Mouse (Mus musculus) neural tube, embryonic 12.5 days (tissue): ENCODE measurements around the gene Cplane1. TPM values are rescaled to one million over a fixed set of nuclear protein-coding genes. Genes with fewer than 3 reads are reported as not detected.
A peak's percentile ranks its signal among the peaks of the same experiment; 100 is the strongest.
"Not testable (repeated sequence)": the region's sequence is repeated elsewhere in the genome, so short reads cannot be mapped to it uniquely, and the experiment has no call there.

ENCODE experiments used
- ATAC-seq: fragments of 200-750 bp; cut with Nextera tagmentation; 2 replicates; pipeline ENCODE4 v1.8.0; 2017; ENCODE audit warnings: low read depth, mild to moderate bottlenecking, moderate TSS enrichment, moderate library complexity; ENCODE audit not compliant: low FRiP score
- H3K27ac ChIP-seq: fragments of 300-500 bp; sonication (generic); 2 replicates; pipeline ENCODE4 v1.5.1; 2016
- H3K27me3 ChIP-seq: fragments of 300-500 bp; sonication (generic); replicated peaks from 2 replicates; pipeline ENCODE4 v1.6.1; 2016; ENCODE audit warnings: mild to moderate bottlenecking
- H3K36me3 ChIP-seq: fragments of 300-500 bp; sonication (generic); 2 replicates; pipeline ENCODE4 v1.6.1; 2016; ENCODE audit warnings: mild to moderate bottlenecking
- H3K4me1 ChIP-seq: fragments of 300-500 bp; sonication (generic); 2 replicates; pipeline ENCODE4 v1.6.1; 2016
- H3K4me2 ChIP-seq: fragments of 300-500 bp; sonication (generic); replicated peaks from 2 replicates; pipeline ENCODE4 v1.6.1; 2016; ENCODE audit warnings: mild to moderate bottlenecking
- H3K4me3 ChIP-seq: fragments of 300-500 bp; sonication (generic); 2 replicates; pipeline ENCODE4 v1.5.1; 2016
- H3K9ac ChIP-seq: fragments of 300-500 bp; sonication (generic); 2 replicates; pipeline ENCODE4 v1.6.1; 2016; ENCODE audit warnings: mild to moderate bottlenecking
- H3K9me3 ChIP-seq: fragments of 300-500 bp; sonication (generic); 2 replicates; pipeline ENCODE4 v1.6.1; 2016; ENCODE audit warnings: mild to moderate bottlenecking
- WGBS: fragments of 180-500 bp; shearing (Covaris S2); methylation state at CpG from one replicate; pipeline ENCODE4 v1.1.7; 2016; 5-methylcytosine and 5-hydroxymethylcytosine counted together
- polyA plus RNA-seq: library from polyadenylated mRNA; unstranded; fragments of >200 nt; fragmentation: Nextera tagmentation; extraction: Ambion mirVana; gene quantifications from 2 replicates; pipeline ENCODE4 v1.2.1, GENCODE M21; 2016

Gene Cplane1
- 14.3 and 14.7 TPM in 2 replicates for polyA plus RNA-seq

DNA sequence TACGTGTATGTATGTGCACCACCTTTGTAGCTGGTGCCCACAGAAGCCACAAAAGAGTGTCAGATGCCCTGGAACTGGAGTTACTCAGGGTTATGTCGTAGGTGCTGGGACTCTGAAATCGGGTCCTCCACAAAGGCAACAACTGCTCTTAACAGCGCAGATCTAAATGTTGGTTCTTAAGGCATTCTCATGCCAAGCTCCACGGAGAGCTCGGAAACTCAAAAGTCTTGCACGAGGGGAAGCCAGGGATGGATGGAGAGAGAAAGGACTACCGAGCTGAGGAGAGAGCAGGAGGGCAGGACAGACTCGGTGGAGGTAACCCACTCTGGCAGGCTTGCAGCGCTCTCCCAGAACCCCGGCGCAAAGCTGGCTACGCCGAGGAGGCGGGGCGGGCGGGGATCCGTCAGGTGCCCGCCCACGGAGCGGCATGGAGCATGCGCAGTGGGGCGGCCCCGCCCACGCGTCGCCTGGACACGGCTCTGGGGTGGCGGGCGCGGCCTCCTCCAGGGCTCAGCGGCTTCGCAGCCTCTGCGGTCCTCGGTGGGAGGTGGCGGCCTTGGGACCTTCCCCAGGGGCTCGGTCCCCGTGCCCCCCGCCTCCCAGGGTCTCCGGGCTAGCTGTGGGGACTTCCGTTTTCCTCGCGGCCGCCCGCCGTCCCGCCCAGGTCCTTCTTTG, at the start of gene Cplane1:
Cplane1 (plus strand) TSS at position 516 of the 675 bp plus-strand sequence.
- Histone ChIP-seq H3K4me1 (peaks cover 7% of the 10 kb centered on the region), H3K36me3 (peaks cover 13% of the 10 kb centered on the region), H3K9me3 (no peaks in the 10 kb centered on the region), H3K4me2 (peak within 1 kb of the TSS; percentile 66), H3K27ac (peak within 1 kb of the TSS; percentile 75), H3K27me3 (no peaks in the 10 kb centered on the region), H3K4me3 (peak within 1 kb of the TSS; percentile 91), H3K9ac (peak within 1 kb of the TSS; percentile 95)
- ATAC-seq, result peak; percentile 99
- under 1% methylated on average over 47 of the region's 47 CpGs for WGBS

DNA sequence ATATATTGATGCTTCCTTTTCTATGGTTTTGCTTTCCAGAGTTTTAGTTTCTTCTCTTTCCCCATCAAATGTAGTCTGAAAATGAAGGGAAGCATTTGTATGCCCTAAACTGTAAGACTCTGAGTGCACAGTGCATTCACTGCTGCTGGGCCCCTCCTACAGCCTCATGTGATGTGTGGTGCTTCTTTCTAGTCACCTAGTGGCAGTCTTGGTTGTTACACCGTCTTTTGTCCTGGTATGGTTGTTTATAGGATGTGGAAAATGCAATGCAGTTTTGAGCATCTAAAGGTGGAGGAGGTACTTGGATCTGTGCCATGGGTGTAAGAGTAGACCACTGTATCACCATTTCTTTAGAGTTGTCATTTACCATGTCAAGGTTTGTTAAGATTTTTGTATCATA, 39.6 kb upstream of the Cplane1 start:
- Histone ChIP-seq H3K27ac (no peak overlapping the region), H3K4me2 (no peak overlapping the region), H3K4me3 (no peak overlapping the region), H3K4me1 (no peaks in the 10 kb centered on the region), H3K9ac (no peak overlapping the region), H3K36me3 (peaks cover 74% of the 10 kb centered on the region), H3K27me3 (no peaks in the 10 kb centered on the region), H3K9me3 (no peaks in the 10 kb centered on the region)
- no peak for ATAC-seq
- 81% methylated on average over 1 of the region's 1 CpGs for WGBS

DNA sequence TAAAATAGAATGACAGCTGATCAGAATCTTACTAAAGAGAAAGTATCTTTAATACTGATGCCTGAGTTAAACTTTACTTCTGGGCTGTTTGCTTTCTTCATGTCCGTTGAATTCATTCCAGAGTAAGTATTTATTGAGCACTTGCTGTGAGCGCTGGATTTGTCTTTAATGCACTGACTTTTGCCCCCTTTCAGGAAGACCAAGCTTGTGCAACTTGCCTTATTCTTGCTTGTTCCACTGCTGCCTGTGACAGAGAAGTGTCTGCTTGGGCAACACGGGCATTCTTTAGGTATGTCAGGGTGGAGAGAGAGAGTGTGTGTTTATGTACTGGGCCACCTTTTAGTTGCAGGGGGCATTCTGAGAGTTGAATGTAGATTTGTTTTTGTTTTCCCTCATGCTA, 37.6 kb upstream of the Cplane1 start:
- Histone ChIP-seq H3K9me3 (no peaks in the 10 kb centered on the region), H3K4me1 (no peaks in the 10 kb centered on the region), H3K9ac (no peak overlapping the region), H3K4me2 (no peak overlapping the region), H3K4me3 (no peak overlapping the region), H3K27me3 (no peaks in the 10 kb centered on the region), H3K27ac (no peak overlapping the region), H3K36me3 (peaks cover 86% of the 10 kb centered on the region)
- 93% methylated on average over 3 of the region's 3 CpGs for whole genome bisulfite sequencing
- ATAC-seq, result no peak

DNA sequence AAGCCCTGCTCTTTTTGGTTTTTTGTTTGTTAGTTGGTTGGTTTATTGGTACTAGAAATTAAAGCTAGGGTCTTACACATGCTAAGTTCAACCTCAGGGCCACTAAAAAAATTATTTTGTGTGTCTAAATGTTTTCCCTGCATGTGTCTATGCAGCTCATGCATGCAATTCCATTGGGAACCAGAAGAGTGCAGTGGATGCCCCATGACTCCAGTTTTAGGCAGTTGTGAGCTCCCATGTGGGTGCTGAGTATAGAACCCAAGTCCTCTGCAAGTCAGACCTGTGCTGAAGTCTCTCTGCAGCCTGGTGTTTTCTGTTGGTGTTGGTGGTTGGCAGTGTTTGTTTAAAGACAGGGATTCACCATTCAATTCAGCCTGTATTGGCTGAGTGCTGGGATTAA, 37.1 kb upstream of the Cplane1 start:
- ATAC-seq, result no peak
- Histone ChIP-seq H3K36me3 (peaks cover 86% of the 10 kb centered on the region), H3K27me3 (no peaks in the 10 kb centered on the region), H3K4me2 (no peak overlapping the region), H3K9ac (no peak overlapping the region), H3K4me1 (no peaks in the 10 kb centered on the region), H3K27ac (no peak overlapping the region), H3K4me3 (no peak overlapping the region), H3K9me3 (no peaks in the 10 kb centered on the region)

DNA sequence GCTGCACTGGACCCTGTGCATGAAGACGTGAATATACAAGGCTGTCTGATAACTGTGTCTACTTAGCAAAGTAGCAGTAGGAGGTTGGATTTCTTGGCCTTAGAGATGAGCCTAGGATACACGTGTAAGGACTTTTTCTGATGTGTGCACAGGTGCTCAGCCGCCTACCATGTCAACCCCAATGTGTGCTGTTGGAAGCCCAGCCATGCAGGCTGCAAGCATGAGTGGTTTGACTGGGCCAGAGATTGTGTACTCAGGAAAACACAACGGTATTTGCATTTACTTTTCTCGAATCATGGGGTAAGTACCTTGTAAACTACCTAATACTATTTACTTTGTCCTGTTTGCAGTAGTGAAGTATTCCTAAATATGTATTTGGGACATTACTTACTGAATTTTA, 33.3 kb upstream of the Cplane1 start:
- Histone ChIP-seq H3K4me1 (no peaks in the 10 kb centered on the region), H3K4me3 (no peak overlapping the region), H3K4me2 (no peak overlapping the region), H3K27me3 (no peaks in the 10 kb centered on the region), H3K36me3 (peaks cover 84% of the 10 kb centered on the region), H3K27ac (no peak overlapping the region), H3K9ac (no peak overlapping the region), H3K9me3 (no peaks in the 10 kb centered on the region)
- 95% methylated on average over 5 of the region's 5 CpGs for WGBS
- no peak for ATAC-seq

DNA sequence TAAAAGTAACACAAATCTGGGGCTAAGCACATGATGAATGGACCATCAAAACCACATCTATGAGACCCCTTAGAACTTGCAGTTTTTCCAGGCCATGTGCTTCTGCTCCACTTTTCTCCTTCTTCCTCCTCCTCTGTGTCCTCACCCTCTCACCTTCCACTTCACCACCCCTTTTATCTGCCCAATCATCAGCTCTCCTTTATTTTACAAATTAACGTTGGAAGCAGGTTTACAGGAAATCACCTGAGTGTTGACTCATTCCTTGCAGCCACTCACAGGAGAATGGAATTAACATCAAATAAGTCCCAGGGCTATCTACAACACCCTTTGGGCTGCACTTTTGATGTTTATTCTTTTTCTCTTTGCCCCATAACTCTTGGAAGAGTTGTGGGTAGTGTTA, 7.1 kb upstream of the Cplane1 start:
- H3K4me2 ChIP-seq, result no peak overlapping the region
- peaks cover 38% of the 10 kb centered on the region for H3K36me3 ChIP-seq

DNA sequence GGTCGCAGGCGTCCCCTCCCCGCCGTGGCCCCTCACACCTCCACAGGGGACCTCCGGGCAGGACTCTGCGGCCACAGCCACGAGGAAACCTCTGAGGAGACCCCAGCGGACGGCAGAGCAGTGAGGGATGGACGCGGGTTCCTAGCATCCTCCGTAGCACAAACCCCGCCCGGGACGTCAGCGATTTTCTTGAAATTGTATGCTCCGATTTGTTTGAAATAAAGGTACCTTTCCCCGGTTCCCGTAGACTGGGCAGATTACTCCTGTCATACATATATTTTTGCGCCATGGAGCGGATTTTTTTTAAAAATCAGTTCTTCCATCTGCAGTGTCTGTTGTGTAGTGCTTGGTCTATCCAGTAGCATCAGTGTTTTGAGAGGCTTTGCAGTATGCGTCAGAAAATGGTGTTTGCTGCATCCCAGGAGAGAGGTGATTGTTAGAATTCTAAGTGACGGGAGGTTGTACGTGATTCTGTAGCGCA, 400 bp downstream of the Cplane1 start:
- Histone ChIP-seq H3K9ac (peak overlapping the region; percentile 95), H3K4me2 (peak overlapping the region; percentile 66), H3K36me3 (peaks cover 13% of the 10 kb centered on the region), H3K27me3 (no peaks in the 10 kb centered on the region), H3K27ac (peak overlapping the region; percentile 75), H3K4me1 (peaks cover 7% of the 10 kb centered on the region), H3K9me3 (no peaks in the 10 kb centered on the region), H3K4me3 (peak overlapping the region; percentile 91)
- under 1% methylated on average over 25 of the region's 25 CpGs for WGBS
- peak; percentile 90 for ATAC-seq

More for the DNA sequence above, 7.1 kb upstream of the Cplane1 start:
- no peak overlapping the region for H3K4me3 ChIP-seq
- no peaks in the 10 kb centered on the region for H3K9me3 ChIP-seq
- H3K9ac ChIP-seq, result no peak overlapping the region
- 91% methylated on average over 1 of the region's 1 CpGs for WGBS
- no peaks in the 10 kb centered on the region for H3K4me1 ChIP-seq
- no peak for ATAC-seq
- no peak overlapping the region for H3K27ac ChIP-seq
- H3K27me3 ChIP-seq, result no peaks in the 10 kb centered on the region

DNA sequence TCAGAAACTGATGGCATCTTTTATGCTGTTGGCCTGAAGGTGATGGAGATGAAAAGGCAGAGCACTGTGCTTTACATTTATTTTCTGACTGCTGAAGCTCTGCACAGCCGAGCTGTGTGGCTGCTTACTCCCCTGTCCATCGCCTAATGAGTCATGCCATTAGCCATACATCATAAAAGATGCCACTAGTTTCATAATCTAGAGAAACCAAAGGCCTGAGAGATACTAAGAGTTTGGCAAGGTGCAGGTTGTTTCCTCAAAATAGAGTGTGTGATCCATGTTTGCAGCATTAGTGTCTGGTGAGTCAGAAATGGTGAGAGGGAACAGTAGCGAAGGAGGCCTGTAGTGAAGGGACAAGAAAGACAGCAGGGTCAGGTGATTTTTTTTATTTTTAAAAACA, 20.7 kb downstream of the Cplane1 start:
- Histone ChIP-seq H3K36me3 (peaks cover 60% of the 10 kb centered on the region), H3K9ac (no peak overlapping the region), H3K4me3 (no peak overlapping the region), H3K4me1 (no peaks in the 10 kb centered on the region), H3K9me3 (no peaks in the 10 kb centered on the region), H3K4me2 (no peak overlapping the region), H3K27me3 (no peaks in the 10 kb centered on the region), H3K27ac (no peak overlapping the region)
- ATAC-seq, result no peak
- 93% methylated on average over 3 of the region's 3 CpGs for WGBS

DNA sequence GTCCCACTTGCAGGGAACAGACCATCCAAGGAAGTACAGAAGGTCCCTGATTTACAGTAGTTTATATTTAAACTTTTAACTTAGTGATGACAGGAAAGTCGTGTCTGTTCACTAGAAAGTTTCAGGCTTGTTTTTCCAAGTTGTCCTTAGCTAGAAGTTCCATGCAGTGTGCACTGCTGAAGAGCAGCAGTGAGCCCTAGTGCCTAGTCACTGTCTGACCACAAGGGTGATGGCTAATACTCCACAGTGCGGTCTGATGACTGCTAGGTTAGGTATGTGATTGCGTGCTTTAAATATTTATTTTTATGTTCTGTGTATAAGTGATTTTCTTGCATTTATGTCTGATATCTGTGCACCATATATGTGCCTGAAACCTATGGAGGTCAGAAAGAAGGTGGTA, 21.5 kb downstream of the Cplane1 start:
- Histone ChIP-seq H3K4me1 (no peaks in the 10 kb centered on the region), H3K27ac (no peak overlapping the region), H3K36me3 (peaks cover 68% of the 10 kb centered on the region), H3K4me3 (no peak overlapping the region), H3K4me2 (no peak overlapping the region), H3K27me3 (no peaks in the 10 kb centered on the region), H3K9me3 (no peaks in the 10 kb centered on the region), H3K9ac (no peak overlapping the region)
- whole genome bisulfite sequencing, result 94% methylated on average over 3 of the region's 3 CpGs
- no peak for ATAC-seq

DNA sequence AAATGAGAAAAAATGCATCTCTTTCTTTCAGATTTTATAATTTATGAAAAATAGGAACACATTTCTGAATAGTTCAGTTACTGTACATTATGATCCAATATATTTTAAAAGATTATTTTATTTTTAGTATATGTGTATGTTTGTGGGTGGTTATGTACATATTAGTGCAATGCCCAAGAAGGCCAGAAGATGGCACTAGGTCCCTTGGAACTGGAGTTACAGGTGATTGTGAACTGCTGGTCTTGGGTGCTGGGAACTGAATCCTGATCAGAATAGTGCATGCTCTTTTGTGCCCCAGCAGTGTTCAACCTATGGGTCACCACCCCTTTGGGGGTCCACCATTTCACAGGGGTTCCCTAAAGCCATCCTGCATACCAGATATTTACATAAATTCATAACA, 31.4 kb downstream of the Cplane1 start:
- Histone ChIP-seq H3K36me3 (peaks cover 74% of the 10 kb centered on the region), H3K4me1 (no peaks in the 10 kb centered on the region), H3K9ac (no peak overlapping the region), H3K4me2 (no peak overlapping the region), H3K9me3 (no peaks in the 10 kb centered on the region), H3K27ac (no peak overlapping the region), H3K27me3 (no peaks in the 10 kb centered on the region), H3K4me3 (no peak overlapping the region)
- no peak for ATAC-seq

DNA sequence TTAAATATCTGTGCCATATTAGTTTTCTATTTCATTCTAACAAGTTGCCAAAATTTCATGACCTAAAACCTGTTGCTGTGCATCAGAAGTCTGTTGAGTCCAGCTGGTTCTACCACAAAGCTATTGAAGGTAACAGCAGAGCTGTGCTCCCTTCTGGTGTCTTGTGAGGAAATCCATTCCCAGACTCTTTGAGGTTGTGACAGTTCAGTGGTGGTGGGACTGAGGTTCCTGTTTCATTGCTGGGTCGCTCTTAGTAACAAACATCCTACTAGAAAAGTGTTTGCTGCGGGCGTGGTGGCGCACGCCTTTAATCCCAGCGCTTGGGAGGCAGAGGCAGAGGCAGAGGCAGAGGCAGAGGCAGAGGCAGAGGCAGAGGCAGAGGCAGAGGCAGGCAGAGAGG, 39.5 kb downstream of the Cplane1 start:
- no peaks in the 10 kb centered on the region for H3K9me3 ChIP-seq
- no peaks in the 10 kb centered on the region for H3K27me3 ChIP-seq
- ATAC-seq, result no peak
- H3K27ac ChIP-seq, result no peak overlapping the region
- no peak overlapping the region for H3K9ac ChIP-seq
- no peak overlapping the region for H3K4me3 ChIP-seq
- WGBS, result 94% methylated on average over 6 of the region's 6 CpGs
- H3K36me3 ChIP-seq, result peaks cover 59% of the 10 kb centered on the region
- no peak overlapping the region for H3K4me2 ChIP-seq
- no peaks in the 10 kb centered on the region for H3K4me1 ChIP-seq

DNA sequence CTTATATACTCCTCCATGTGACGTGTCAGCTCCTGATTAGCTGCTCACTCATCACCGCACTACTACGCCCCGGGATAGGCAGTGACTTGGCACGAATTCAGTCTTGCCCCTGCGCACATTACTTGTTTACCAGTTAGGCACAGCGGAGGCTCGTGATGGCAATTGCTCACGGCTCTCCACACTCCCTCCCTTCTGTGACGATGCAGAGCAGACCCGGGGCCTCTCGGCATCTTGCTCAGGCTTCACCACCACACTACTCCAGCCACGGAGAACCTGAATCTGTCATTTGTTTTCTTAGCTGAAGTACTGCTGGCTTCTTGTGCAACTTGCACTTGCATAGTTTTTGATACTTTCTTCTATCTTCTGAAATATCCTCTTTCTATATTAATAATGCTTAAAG, 45.9 kb downstream of the Cplane1 start:
- H3K4me2 ChIP-seq, result no peak overlapping the region
- H3K36me3 ChIP-seq, result peaks cover 68% of the 10 kb centered on the region
- no peaks in the 10 kb centered on the region for H3K9me3 ChIP-seq
- H3K4me3 ChIP-seq, result no peak overlapping the region
- H3K27ac ChIP-seq, result no peak overlapping the region
- ATAC-seq, result no peak
- WGBS, result 96% methylated on average over 13 of the region's 13 CpGs
- H3K9ac ChIP-seq, result no peak overlapping the region
- H3K27me3 ChIP-seq, result no peaks in the 10 kb centered on the region
- no peaks in the 10 kb centered on the region for H3K4me1 ChIP-seq

DNA sequence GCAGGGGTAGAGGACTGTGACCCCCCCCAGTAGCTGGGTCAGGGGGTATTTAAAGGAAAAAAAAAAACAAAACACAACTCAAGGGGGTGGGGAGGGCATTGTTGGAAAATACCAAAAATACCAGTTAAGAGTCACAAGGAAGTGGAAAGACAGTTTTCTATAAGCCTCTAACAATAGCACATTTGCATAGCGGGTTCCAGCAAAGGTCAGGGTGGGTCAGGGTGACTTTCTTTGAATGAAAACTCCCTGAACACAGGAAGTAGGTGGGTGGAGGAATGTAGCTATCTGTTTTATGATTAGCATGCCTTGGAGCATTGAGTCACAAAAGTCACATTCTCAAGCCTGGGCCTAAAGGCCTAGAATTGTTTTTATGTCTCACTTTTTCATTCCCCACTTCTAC, 65.3 kb downstream of the Cplane1 start:
- ATAC-seq, H3K9ac ChIP-seq, H3K4me1 ChIP-seq, H3K4me2 ChIP-seq, H3K27me3 ChIP-seq, H3K9me3 ChIP-seq, H3K27ac ChIP-seq, H3K4me3 ChIP-seq: not testable (repeated sequence)
- peaks cover 89% of the 10 kb centered on the region for H3K36me3 ChIP-seq
- whole genome bisulfite sequencing, result 89% methylated on average over 1 of the region's 1 CpGs
